Mouse (Mus musculus) heart, postnatal 0 days (tissue): ENCODE measurements at regions not wholly inside any gene's neighbourhood (a gene's known extent, or its start where the extent isn't known, plus 50 kb on each side); places are given as distances from the start of the nearest gene placed in this dataset.

Experiments
- ATAC-seq: fragments of 200-750 bp; cut with Nextera tagmentation; 2 replicates; pipeline ENCODE4 v1.8.0; 2017; ENCODE audit warnings: low read depth, moderate number of reproducible peaks, moderate library complexity; ENCODE audit not compliant: insufficient read depth
- DNase-seq: peaks from one replicate; pipeline ENCODE4 v3.0.0-alpha.2; 2016; ENCODE audit warnings: low spot score
- H3K27ac ChIP-seq: fragments of 300-500 bp; sonication (generic); 2 replicates; pipeline ENCODE4 v1.5.1; 2014; ENCODE audit warnings: low read depth, mild to moderate bottlenecking
- H3K27me3 ChIP-seq: fragments of 300-500 bp; sonication (generic); 2 replicates; pipeline ENCODE4 v1.6.1; 2014; ENCODE audit warnings: low read length, mixed read lengths; ENCODE audit not compliant: control insufficient read depth, insufficient read depth
- H3K36me3 ChIP-seq: fragments of 300-500 bp; sonication (generic); replicated peaks from 2 replicates; pipeline ENCODE4 v1.6.1; 2014; ENCODE audit warnings: low read length, mixed read lengths; ENCODE audit not compliant: control insufficient read depth, insufficient read depth
- H3K4me1 ChIP-seq: fragments of 300-500 bp; sonication (generic); 2 replicates; pipeline ENCODE4 v1.6.1; 2014; ENCODE audit warnings: antibody characterized with exemption; ENCODE audit not compliant: control insufficient read depth, insufficient read depth
- H3K4me2 ChIP-seq: fragments of 300-500 bp; sonication (generic); 2 replicates; pipeline ENCODE4 v1.6.1; 2014; ENCODE audit warnings: low read depth, mild to moderate bottlenecking, low read length, moderate library complexity
- H3K4me3 ChIP-seq: fragments of 300-500 bp; sonication (generic); 2 replicates; pipeline ENCODE4 v1.5.1; 2014; ENCODE audit warnings: low read depth, low read length
- H3K9ac ChIP-seq: fragments of 300-500 bp; sonication (generic); replicated peaks from 2 replicates; pipeline ENCODE4 v1.6.1; 2014; ENCODE audit warnings: low read depth, low read length, mixed read lengths
- H3K9me3 ChIP-seq: fragments of 300-500 bp; sonication (generic); replicated peaks from 2 replicates; pipeline ENCODE4 v1.6.1; 2016; ENCODE audit warnings: low read length; ENCODE audit not compliant: control insufficient read depth
- CTCF ChIP-seq: IDR thresholded peaks from 2 replicates; pipeline ENCODE4 v1.5.1; 2016; ENCODE audit warnings: antibody characterized with exemption, control low read depth, low read depth
- EP300 ChIP-seq: IDR thresholded peaks from 2 replicates; pipeline ENCODE4 v1.6.1; 2016; ENCODE audit warnings: antibody characterized with exemption, low read depth
- WGBS: fragments of 180-500 bp; shearing (Covaris S2); extraction: QIAGEN DNeasy Blood & Tissue Kit; methylation state at CpG from one replicate; pipeline ENCODE4 v1.1.7; 2014; 5-methylcytosine and 5-hydroxymethylcytosine counted together

GRCm38 (mm10) chr1:152313480-152313879, 73.0 kb downstream of the Tsen15 start:
- Histone ChIP-seq H3K4me2 (no peak overlapping the region), H3K27ac (no peak overlapping the region), H3K4me3 (no peak overlapping the region), H3K9me3 (no peaks in the 10 kb centered on the region), H3K36me3 (no peaks in the 10 kb centered on the region), H3K27me3 (no peaks in the 10 kb centered on the region), H3K4me1 (no peaks in the 10 kb centered on the region), H3K9ac (no peak overlapping the region)
- DNase-seq: no peak
- ATAC-seq: no peak
- TF ChIP-seq CTCF (peak; percentile 33; the same call in 1 of the 2 replicates), EP300 (no peak)
- 63% methylated on average over 2 of the region's 2 CpGs for WGBS

- Histone ChIP-seq H3K9ac (no peak overlapping the region), H3K4me1 (peaks cover 13% of the 10 kb centered on the region), H3K27me3 (no peaks in the 10 kb centered on the region), H3K4me2 (no peak overlapping the region), H3K4me3 (no peak overlapping the region), H3K27ac (no peak overlapping the region), H3K9me3 (no peaks in the 10 kb centered on the region), H3K36me3 (no peaks in the 10 kb centered on the region)
- TF ChIP-seq CTCF: no peak
- no peak for TF ChIP-seq EP300
- no peak for ATAC-seq
- 81% methylated on average over 3 of the region's 3 CpGs for WGBS
- no peak for DNase-seq
Observed at GRCm38 (mm10) chr1:152305461-152305860, 81.0 kb downstream of the Tsen15 start.

- Histone ChIP-seq H3K9me3 (no peaks in the 10 kb centered on the region), H3K36me3 (no peaks in the 10 kb centered on the region), H3K4me1 (peaks cover 13% of the 10 kb centered on the region), H3K9ac (no peak overlapping the region), H3K4me2 (peak overlapping the region; percentile 46), H3K4me3 (no peak overlapping the region), H3K27me3 (no peaks in the 10 kb centered on the region), H3K27ac (peak overlapping the region; percentile 84)
- WGBS: 29% methylated on average over 14 of the region's 14 CpGs
- TF ChIP-seq EP300: 0 out of 2 replicates have a peak, but pooled peaks have one; percentile 34
- TF ChIP-seq CTCF: no peak
- DNase-seq (peak; percentile 77), ATAC-seq (peak; percentile 92)
Observed at GRCm38 (mm10) chr1:152304487-152305130, 81.9 kb downstream of the Tsen15 start.

- 87% methylated on average over 8 of the region's 8 CpGs for WGBS
- TF ChIP-seq EP300 (no peak), CTCF (no peak)
- Histone ChIP-seq H3K9ac (no peak overlapping the region), H3K4me2 (no peak overlapping the region), H3K4me3 (no peak overlapping the region), H3K27me3 (no peaks in the 10 kb centered on the region), H3K9me3 (peaks cover 7% of the 10 kb centered on the region; the same call in 1 of the 2 replicates), H3K27ac (no peak overlapping the region), H3K4me1 (peaks cover 13% of the 10 kb centered on the region), H3K36me3 (no peaks in the 10 kb centered on the region)
- ATAC-seq (no peak), DNase-seq (no peak)
Observed at GRCm38 (mm10) chr1:152301355-152301754, 85.1 kb downstream of the Tsen15 start.

GRCm38 (mm10) chr1:152292196-152292736, 94.2 kb downstream of the Tsen15 start:
- ATAC-seq: no peak
- 67% methylated on average over 9 of the region's 9 CpGs for WGBS

More at GRCm38 (mm10) chr1:152292196-152292736, 94.2 kb downstream of the Tsen15 start:
- H3K36me3 ChIP-seq: no peaks in the 10 kb centered on the region
- DNase-seq: no peak
- H3K27me3 ChIP-seq: no peaks in the 10 kb centered on the region
- no peak overlapping the region for H3K27ac ChIP-seq
- no peak overlapping the region for H3K4me2 ChIP-seq
- H3K9me3 ChIP-seq: no peaks in the 10 kb centered on the region
- H3K4me3 ChIP-seq: no peak overlapping the region
- no peak overlapping the region for H3K9ac ChIP-seq
- 0 out of 2 replicates have a peak, but pooled peaks cover 5% of the 10 kb centered on the region for H3K4me1 ChIP-seq
- TF ChIP-seq CTCF (no peak), EP300 (no peak)
